Mouse (Mus musculus) brain, embryonic 14.5 days (tissue): ENCODE measurements at regions not wholly inside any gene's neighbourhood (a gene's known extent, or its start where the extent isn't known, plus 50 kb on each side); places are given as distances from the start of the nearest gene placed in this dataset.

Experiments
- CTCF ChIP-seq: fragments of 200-500 bp; IDR thresholded peaks from 2 replicates; pipeline ENCODE4 v1.5.1; 2012; ENCODE audit warnings: inconsistent platforms, mild to moderate bottlenecking, moderate library complexity, borderline replicate concordance; ENCODE audit not compliant: insufficient read depth, insufficient read length; ENCODE audit errors: extremely low read depth
- POLR2A ChIP-seq: fragments of 200-500 bp; IDR thresholded peaks from 2 replicates; pipeline ENCODE4 v1.6.1; 2012; ENCODE audit warnings: mild to moderate bottlenecking, inconsistent platforms, borderline replicate concordance; ENCODE audit not compliant: poor library complexity, insufficient read depth, insufficient read length, severe bottlenecking; ENCODE audit errors: extremely low read depth

DNA sequence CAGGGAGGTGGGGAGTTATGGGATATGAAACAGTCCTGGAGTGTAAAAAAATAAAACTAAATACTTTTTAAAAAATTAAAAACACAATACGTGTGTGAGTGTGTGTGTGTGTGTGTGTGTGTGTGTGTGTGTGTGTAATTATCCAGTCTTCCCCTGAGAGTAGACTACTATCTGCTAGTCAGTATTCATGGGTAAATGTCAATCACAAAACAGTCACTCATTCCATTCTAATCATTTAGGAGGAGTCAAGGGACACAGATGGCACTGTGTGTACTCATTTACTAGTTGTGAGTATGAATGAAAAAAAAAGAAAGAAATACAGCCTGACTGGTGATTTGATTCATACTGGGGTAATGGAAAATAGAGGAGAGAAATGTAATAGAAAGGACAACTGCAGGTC, 226.5 kb downstream of the Mpdz start:
- TF ChIP-seq POLR2A (no peak), CTCF (no peak)
